Mouse (Mus musculus) central nervous system, embryonic 14 days (tissue): ENCODE measurements around the gene Syap1. TPM values are rescaled to one million over a fixed set of nuclear protein-coding genes. Genes with fewer than 3 reads are reported as not detected.

Experiments
- polyA plus RNA-seq: library from polyadenylated mRNA; depleted of rRNA; stranded (reverse); fragments of >200 nt; gene quantifications from 2 replicates; pipeline ENCODE4 v1.2.3, GENCODE M21; 2012; rRNA removed

Syap1 gene
- 28.1 and 32.2 TPM in 2 replicates for polyA plus RNA-seq

DNA sequence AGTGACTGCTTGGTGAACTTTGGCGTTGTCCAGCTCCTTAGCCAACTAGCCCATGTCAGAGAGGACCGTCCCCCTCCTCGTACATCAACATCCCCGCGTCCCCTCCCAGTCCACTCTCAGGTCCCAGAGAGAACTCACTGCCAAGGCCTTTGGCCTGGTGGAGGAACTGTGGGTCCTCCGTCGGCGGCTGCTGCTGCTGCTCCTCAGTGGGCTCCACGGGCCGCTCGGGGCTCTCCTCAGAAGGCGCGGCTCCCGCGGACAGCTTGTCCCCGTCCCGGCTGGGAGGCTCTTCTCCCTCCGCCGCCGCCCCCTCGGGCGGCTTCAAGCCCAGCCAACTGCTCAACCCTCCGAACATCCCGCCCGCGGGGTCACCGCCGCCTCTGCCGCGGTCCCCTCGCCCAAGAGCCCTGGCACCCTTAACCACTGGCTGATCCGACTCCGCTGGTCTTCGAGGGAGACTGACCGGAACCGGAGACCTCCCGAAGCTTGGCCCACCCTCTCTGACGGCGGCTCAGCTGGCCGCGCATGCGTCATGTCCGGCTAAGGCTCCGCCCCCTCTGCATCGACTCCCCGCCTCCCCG, at the start of gene Syap1:
Syap1 (minus strand) TSS at position 517 of the 581 bp plus-strand sequence.

GRCm38 (mm10) chrX:162900938-162901337, 12.7 kb upstream of the Syap1 start, which contains the start of gene Ctps2:
Ctps2 (plus strand) TSS chrX:162901238.

GRCm38 (mm10) chrX:162829203-162829708, 59.0 kb downstream of the Syap1 start, which contains the start of gene Txlng:
Txlng (minus strand) TSS chrX:162829454.

Other genes starting within 250 kb of the Syap1 start
- 3.4 and 3.7 TPM in 2 replicates for gene Reps2, start 244.8 kb downstream of the Syap1 start, polyA plus RNA-seq
- gene Rbbp7, start 128.0 kb downstream of the Syap1 start, polyA plus RNA-seq: 136 and 158 TPM in 2 replicates
- 12.9 and 13.6 TPM in 2 replicates for gene Txlng, start 59.0 kb downstream of the Syap1 start, polyA plus RNA-seq
- 62.6 and 67.9 TPM in 2 replicates for gene Ctps2, start 12.8 kb upstream of the Syap1 start, polyA plus RNA-seq
- gene S100g, start 76.2 kb upstream of the Syap1 start, polyA plus RNA-seq: 0.40 TPM in 1 of 2 replicates, not detected in the other